Mouse (Mus musculus): ENCODE measurements around the gene Usp2.

GRCm38 (mm10) chr9:44144718-44145060 lies 77.9 kb downstream of the Usp2 start:
- TF ChIP-seq CTCF (IDR thresholded peaks at IDR 0.05; ENCODE audit: low read depth, low read length) (no peak), TAL1 (conservative IDR thresholded peaks at IDR 0.05; ENCODE audit: low read depth, low read length) (no peak), GATA1 (IDR thresholded peaks at IDR 0.05; ENCODE audit: borderline replicate concordance, low read length) (no peak), GATA2 (IDR thresholded peaks at IDR 0.05; ENCODE audit: borderline replicate concordance, low read depth, low read length) (no peak), POLR2AphosphoS5 (IDR thresholded peaks at IDR 0.05; ENCODE audit: insufficient replicate concordance, low read depth, low read length) (no peak)
